Mouse (Mus musculus) CH12.LX (cell line): ENCODE results near the gene Zc3h15.

Source experiments
- CHD2 ChIP-seq: IDR thresholded peaks from 2 replicates; pipeline ENCODE4 v1.6.1; 2011; ENCODE audit warnings: low read length, improper control_type of control experiment
- CTCF ChIP-seq, 2 experiments: IDR thresholded peaks in 1 of 2; conservative IDR thresholded peaks in 1 of 2; 2 replicates each; pipeline ENCODE4 v1.5.1; 2011 to 2012; ENCODE audit warnings: low read depth in 2 of 2, low read length in 2 of 2, improper control_type of control experiment in 1 of 2, inconsistent platforms in 1 of 2, mild to moderate bottlenecking in 1 of 2, moderate library complexity in 1 of 2
- HCFC1 ChIP-seq: IDR thresholded peaks from 2 replicates; pipeline ENCODE4 v1.6.1; 2012; ENCODE audit warnings: low read depth, mild to moderate bottlenecking, inconsistent platforms, low read length, improper control_type of control experiment
- JUND ChIP-seq: conservative IDR thresholded peaks from 2 replicates; pipeline ENCODE4 v1.6.1; 2011; ENCODE audit warnings: low read depth, low read length, improper control_type of control experiment
- MEF2A ChIP-seq: IDR thresholded peaks from 2 replicates; pipeline ENCODE4 v1.6.1; 2014; ENCODE audit warnings: low read depth, mild to moderate bottlenecking, inconsistent platforms, low read length, improper control_type of control experiment, borderline replicate concordance
- MXI1 ChIP-seq: IDR thresholded peaks from 2 replicates; pipeline ENCODE4 v1.6.1; 2011; ENCODE audit warnings: mild to moderate bottlenecking, low read depth, low read length, improper control_type of control experiment
- POLR2A ChIP-seq: IDR thresholded peaks from 2 replicates; pipeline ENCODE4 v1.6.1; 2011; ENCODE audit warnings: low read depth, mild to moderate bottlenecking, improper control_type of control experiment, low read length

GRCm38 (mm10) chr2:83682282-83682681, 38.0 kb downstream of the Zc3h15 start:
- no peak for TF ChIP-seq MXI1
- no peak for TF ChIP-seq POLR2A
- no peak for TF ChIP-seq CTCF (conservative IDR thresholded peaks at IDR 0.05 in 1 of 2, IDR thresholded peaks at IDR 0.05 in 1 of 2; ENCODE audit: low read depth in 2 of 2, low read length in 2 of 2)
- TF ChIP-seq CHD2: no peak
- TF ChIP-seq JUND: no peak
- TF ChIP-seq MEF2A: no peak
- TF ChIP-seq HCFC1: no peak
